ENCODE assay signal across 12 mouse cellular contexts in genomic region chr9:113979356-113979755, GRCm38 (mm10). TPM values are rescaled to one million over a fixed set of nuclear protein-coding genes. Genes with fewer than 3 reads are reported as not detected.
A peak's percentile ranks its signal among the peaks of the same experiment; 100 is the strongest.
DNase-seq lines count a peak whose midpoint lies in the region; ATAC-seq and TF ChIP-seq lines count a peak whose summit lies in the region.
"Had no signal": no experiment of that assay in that cellular context is flagged by ENCODE, and none has a peak within 500 bp of the region (broad histone marks: within the 10 kb centered on the region; RNA-seq: fewer than 3 reads in every experiment).

No protein-coding gene starts in this region.

- peaks cover 23% of the 10 kb centered on the region; the same call in 1 of the 2 replicates for H3K36me3 ChIP-seq in lung, postnatal 0 days (ENCODE audit: insufficient read depth, low read length)

- DNase-seq in heart, adult 8-10 months (ENCODE audit: low spot score) = peak; percentile 4
- no peak for DNase-seq in heart, postnatal 4 days
- peak; percentile 44 for DNase-seq in cerebellum, adult 11-12 months
- DNase-seq in cerebellum, adult 9-11 months = peak; percentile 51
- peak; percentile 45 for DNase-seq in kidney, postnatal 14 days
- no peak for DNase-seq in lung, postnatal 0 days (ENCODE audit: low spot score)
- no peak for DNase-seq in thymus, postnatal 14 days
- DNase-seq: adrenal gland, postnatal 25 days; lung, embryonic 14.5 days had no signal

- H3K9ac ChIP-seq in lung, postnatal 0 days (replicated peaks; ENCODE audit: low read depth) = no peak overlapping the region
- H3K9ac ChIP-seq: hindbrain, embryonic 14.5 days; limb, embryonic 15.5 days; lung, embryonic 14.5 days; neural tube, embryonic 15.5 days had no signal

- no peak overlapping the region for H3K27ac ChIP-seq in lung, postnatal 0 days (ENCODE audit: low read length)
- H3K27ac ChIP-seq: hindbrain, embryonic 14.5 days; limb, embryonic 15.5 days; neural tube, embryonic 15.5 days had no signal

- H3K4me3 ChIP-seq in lung, postnatal 0 days (ENCODE audit: low read depth, low read length) = no peak overlapping the region
- H3K4me3 ChIP-seq: limb, embryonic 15.5 days; neural tube, embryonic 15.5 days had no signal

- TF ChIP-seq CTCF in lung, postnatal 0 days (IDR thresholded peaks at IDR 0.05) = no peak

- H3K27me3 ChIP-seq in lung, postnatal 0 days (replicated peaks; ENCODE audit: insufficient read depth, low read length) = no peaks in the 10 kb centered on the region
- H3K27me3 ChIP-seq: limb, embryonic 15.5 days; neural tube, embryonic 15.5 days had no signal

- ATAC-seq in lung, postnatal 0 days = no peak

- no peaks in the 10 kb centered on the region for H3K9me3 ChIP-seq in lung, postnatal 0 days (ENCODE audit: low read length)
- H3K9me3 ChIP-seq: limb, embryonic 15.5 days; neural tube, embryonic 15.5 days had no signal

- no peak for TF ChIP-seq EP300 in lung, postnatal 0 days (IDR thresholded peaks at IDR 0.05)

- WGBS in lung, postnatal 0 days = 88% methylated on average over 13 of the region's 13 CpGs

- no peak overlapping the region for H3K4me2 ChIP-seq in lung, postnatal 0 days (replicated peaks; ENCODE audit: low read depth, low read length)
- H3K4me2 ChIP-seq: hindbrain, embryonic 14.5 days; limb, embryonic 15.5 days; lung, embryonic 14.5 days; neural tube, embryonic 15.5 days had no signal

- H3K4me1 ChIP-seq in lung, postnatal 0 days (ENCODE audit: insufficient read depth, low read depth, low read length) = no peaks in the 10 kb centered on the region

RNA-seq across cellular contexts. Expression of gene Ubp1, which starts 48.6 kb away (rescaled TPM):
- total RNA-seq in heart, adult 8-10 months (2022) = 10 to 100 TPM; 20.7 to 25.6 (median 24.0) TPM
- 10 to 100 TPM; 39.1 to 39.8 TPM for total RNA-seq in heart, postnatal 4 days (2021)
- polyA plus RNA-seq in lung, postnatal 0 days (2015; fragmentation: Nextera tagmentation; extraction: Ambion mirVana) = 18.9 and 20.5 TPM in 2 replicates

Comparison
In these comparisons a context has a peak if more than half of its experiments do, and no peak if none do; other contexts are left out.
1. DNase-seq: peak in heart, adult 8-10 months (single experiment), cerebellum, adult 11-12 months (single experiment), cerebellum, adult 9-11 months (single experiment) and kidney, postnatal 14 days (single experiment); none in heart, postnatal 4 days (single experiment), lung, postnatal 0 days (single experiment) and thymus, postnatal 14 days (single experiment).